Mouse (Mus musculus) limb, embryonic 11.5 days (tissue): ENCODE data around the gene Vmn1r201. TPM values are rescaled to one million over a fixed set of nuclear protein-coding genes. Genes with fewer than 3 reads are reported as not detected.

ENCODE experiments used
- ATAC-seq: fragments of 200-750 bp; cut with Nextera tagmentation; 2 replicates; pipeline ENCODE4 v1.8.0; 2017; ENCODE audit warnings: low read depth; ENCODE audit not compliant: insufficient number of reproducible peaks, low FRiP score, low TSS enrichment
- DNase-seq: peaks from one replicate; pipeline ENCODE4 v3.0.0-alpha.2; 2015; ENCODE audit warnings: low spot score
- H3K27ac ChIP-seq: fragments of 300-500 bp; sonication (generic); replicated peaks from 2 replicates; pipeline ENCODE4 v1.5.1; 2014; ENCODE audit warnings: low read depth, mild to moderate bottlenecking, low read length
- H3K27me3 ChIP-seq: fragments of 300-500 bp; sonication (generic); 2 replicates; pipeline ENCODE4 v1.6.1; 2014; ENCODE audit warnings: mild to moderate bottlenecking, low read length, mixed read lengths; ENCODE audit not compliant: control insufficient read depth, insufficient read depth
- H3K36me3 ChIP-seq: fragments of 300-500 bp; sonication (generic); 2 replicates; pipeline ENCODE4 v1.6.1; 2014; ENCODE audit warnings: mild to moderate bottlenecking, low read length, moderate library complexity, mixed read lengths; ENCODE audit not compliant: control insufficient read depth, insufficient read depth
- H3K4me1 ChIP-seq: fragments of 300-500 bp; sonication (generic); 2 replicates; pipeline ENCODE4 v1.6.1; 2014; ENCODE audit warnings: low read length, mixed read lengths; ENCODE audit not compliant: control insufficient read depth, insufficient read depth
- H3K4me2 ChIP-seq: fragments of 300-500 bp; sonication (generic); 2 replicates; pipeline ENCODE4 v1.6.1; 2014; ENCODE audit warnings: low read depth, mild to moderate bottlenecking, moderate library complexity; ENCODE audit not compliant: severe bottlenecking
- H3K4me3 ChIP-seq: fragments of 300-500 bp; sonication (generic); 2 replicates; pipeline ENCODE4 v1.5.1; 2014; ENCODE audit warnings: low read depth, low read length
- H3K9ac ChIP-seq: fragments of 300-500 bp; sonication (generic); 2 replicates; pipeline ENCODE4 v1.6.1; 2014; ENCODE audit warnings: mild to moderate bottlenecking, low read length
- H3K9me3 ChIP-seq: fragments of 300-500 bp; sonication (generic); 2 replicates; pipeline ENCODE4 v1.6.1; 2016; ENCODE audit warnings: low read length; ENCODE audit not compliant: control insufficient read depth
- WGBS: fragments of 180-500 bp; shearing (Covaris S2); extraction: QIAGEN DNeasy Blood & Tissue Kit; methylation state at CpG from one replicate; pipeline ENCODE4 v1.1.7; 2014; 5-methylcytosine and 5-hydroxymethylcytosine counted together
- polyA plus RNA-seq: library from polyadenylated mRNA; unstranded; fragments of >200 nt; fragmentation: Nextera tagmentation; extraction: Ambion mirVana; gene quantifications from 2 replicates; pipeline ENCODE4 v1.2.1, GENCODE M21; 2014

Vmn1r201 gene
- polyA plus RNA-seq: not detected in 2 replicates

GRCm38 (mm10) chr13:22471623-22472022 lies at the start of gene Vmn1r201:
Vmn1r201 (plus strand) TSS chr13:22471923.
- no peak within 1 kb of the TSS for H3K4me2 ChIP-seq
- no peak within 1 kb of the TSS for H3K9ac ChIP-seq
- no peaks in the 10 kb centered on the region for H3K27me3 ChIP-seq
- DNase-seq: no peak
- no peak within 1 kb of the TSS for H3K4me3 ChIP-seq
- H3K9me3 ChIP-seq: no peaks in the 10 kb centered on the region
- no peaks in the 10 kb centered on the region for H3K4me1 ChIP-seq
- ATAC-seq: no peak
- WGBS: 51% methylated on average over 1 of the region's 1 CpGs
- no peaks in the 10 kb centered on the region for H3K36me3 ChIP-seq
- H3K27ac ChIP-seq: no peak within 1 kb of the TSS

- ATAC-seq: no peak
- Histone ChIP-seq H3K4me3 (no peak overlapping the region), H3K4me2 (no peak overlapping the region), H3K9ac (no peak overlapping the region), H3K4me1 (no peaks in the 10 kb centered on the region), H3K27ac (no peak overlapping the region), H3K9me3 (no peaks in the 10 kb centered on the region), H3K36me3 (no peaks in the 10 kb centered on the region), H3K27me3 (no peaks in the 10 kb centered on the region)
- no peak for DNase-seq
Observed at GRCm38 (mm10) chr13:22455145-22455544, 16.6 kb upstream of the Vmn1r201 start.

- 85% methylated on average over 3 of the region's 3 CpGs for WGBS
- no peak overlapping the region for H3K4me3 ChIP-seq
- ATAC-seq: no peak
Observed at GRCm38 (mm10) chr13:22502431-22502830, 30.7 kb downstream of the Vmn1r201 start.

GRCm38 (mm10) chr13:22505281-22505680 lies 33.6 kb downstream of the Vmn1r201 start, which contains the start of gene Vmn1r202:
Vmn1r202 (minus strand) TSS chr13:22505381.
- H3K9me3 ChIP-seq: no peaks in the 10 kb centered on the region
- H3K27me3 ChIP-seq: no peaks in the 10 kb centered on the region
- no peak within 1 kb of the TSS for H3K4me2 ChIP-seq
- no peak within 1 kb of the TSS for H3K27ac ChIP-seq
- H3K4me1 ChIP-seq: no peaks in the 10 kb centered on the region
- H3K36me3 ChIP-seq: no peaks in the 10 kb centered on the region
- ATAC-seq (no peak), DNase-seq (no peak)
- no peak within 1 kb of the TSS for H3K4me3 ChIP-seq
- no peak within 1 kb of the TSS for H3K9ac ChIP-seq

More at GRCm38 (mm10) chr13:22502431-22502830, 30.7 kb downstream of the Vmn1r201 start:
- Histone ChIP-seq H3K9ac (no peak overlapping the region), H3K4me1 (no peaks in the 10 kb centered on the region), H3K9me3 (no peaks in the 10 kb centered on the region), H3K4me2 (no peak overlapping the region), H3K27ac (no peak overlapping the region), H3K27me3 (no peaks in the 10 kb centered on the region), H3K36me3 (no peaks in the 10 kb centered on the region)
- no peak for DNase-seq

GRCm38 (mm10) chr13:22517814-22518213 lies 46.1 kb downstream of the Vmn1r201 start, which contains the start of gene Vmn1r203:
Vmn1r203 (plus strand) TSS chr13:22518114.
- no peak for ATAC-seq
- H3K9me3 ChIP-seq: no peaks in the 10 kb centered on the region

More at GRCm38 (mm10) chr13:22517814-22518213, 46.1 kb downstream of the Vmn1r201 start, which contains the start of gene Vmn1r203:
- H3K9ac ChIP-seq: no peak within 1 kb of the TSS
- no peak within 1 kb of the TSS for H3K4me2 ChIP-seq
- H3K36me3 ChIP-seq: no peaks in the 10 kb centered on the region
- H3K27me3 ChIP-seq: no peaks in the 10 kb centered on the region
- no peaks in the 10 kb centered on the region for H3K4me1 ChIP-seq
- no peak within 1 kb of the TSS for H3K27ac ChIP-seq
- no peak for DNase-seq
- no peak within 1 kb of the TSS for H3K4me3 ChIP-seq

Other genes with a start within 250 kb of the Vmn1r201 start
- gene Vmn1r193, start 248.8 kb upstream of the Vmn1r201 start, polyA plus RNA-seq: not detected in 2 replicates
- gene Vmn1r194, start 227.7 kb upstream of the Vmn1r201 start, polyA plus RNA-seq: not detected in 2 replicates
- not detected in 2 replicates for gene Vmn1r195, start 201.4 kb upstream of the Vmn1r201 start, polyA plus RNA-seq
- gene Vmn1r196, start 182.0 kb upstream of the Vmn1r201 start, polyA plus RNA-seq: not detected in 2 replicates
- gene Vmn1r197, start 147.3 kb upstream of the Vmn1r201 start, polyA plus RNA-seq: not detected in 2 replicates
- not detected in 2 replicates for gene Vmn1r198, start 121.6 kb upstream of the Vmn1r201 start, polyA plus RNA-seq
- not detected in 2 replicates for gene Vmn1r199, start 92.1 kb upstream of the Vmn1r201 start, polyA plus RNA-seq
- not detected in 2 replicates for gene Vmn1r200, start 81.5 kb upstream of the Vmn1r201 start, polyA plus RNA-seq
- not detected in 2 replicates for gene Vmn1r202, start 33.5 kb downstream of the Vmn1r201 start, polyA plus RNA-seq
- gene Vmn1r203, start 46.2 kb downstream of the Vmn1r201 start, polyA plus RNA-seq: not detected in 2 replicates
- gene Vmn1r204, start 81.3 kb downstream of the Vmn1r201 start, polyA plus RNA-seq: not detected in 2 replicates
- gene Vmn1r205, start 121.1 kb downstream of the Vmn1r201 start, polyA plus RNA-seq: not detected in 2 replicates
- not detected in 2 replicates for gene Vmn1r206, start 152.3 kb downstream of the Vmn1r201 start, polyA plus RNA-seq